In genomic region chr1:171470371-171470871, GRCm38 (mm10) we compare ENCODE assay signal across 8 mouse cellular contexts. TPM values are rescaled to one million over a fixed set of nuclear protein-coding genes. Genes with fewer than 3 reads are reported as not detected.
DNase-seq lines count a peak whose midpoint lies in the region; ATAC-seq and TF ChIP-seq lines count a peak whose summit lies in the region.

No protein-coding gene starts in this region.

- 23% methylated on average over 7 of the region's 7 CpGs for WGBS in kidney, adult 2 months
- WGBS in liver, embryonic 13.5 days (ENCODE audit: insufficient replicate concordance) = 19% methylated on average over 7 of the region's 7 CpGs

- H3K4me1 ChIP-seq in ES-Bruce4 (ENCODE audit: control insufficient read depth, insufficient read depth, low read length) = peaks cover 5% of the 10 kb centered on the region
- no peaks in the 10 kb centered on the region for H3K4me1 ChIP-seq in kidney, adult 2 months (ENCODE audit: control insufficient read depth, insufficient read depth, low read length)
- no peaks in the 10 kb centered on the region for H3K4me1 ChIP-seq in liver, embryonic 13.5 days (replicated peaks)

- no peak for TF ChIP-seq EP300 in ES-Bruce4 (IDR thresholded peaks at IDR 0.05; ENCODE audit: insufficient read depth, low read depth, low read length)

- H3K36me3 ChIP-seq in ES-Bruce4 (ENCODE audit: control insufficient read depth, insufficient read depth, low read length, poor library complexity, severe bottlenecking) = no peaks in the 10 kb centered on the region
- H3K36me3 ChIP-seq in kidney, adult 2 months (ENCODE audit: control insufficient read depth, insufficient read depth, low read length) = no peaks in the 10 kb centered on the region
- H3K36me3 ChIP-seq in liver, embryonic 13.5 days = no peaks in the 10 kb centered on the region

- no peak overlapping the region for H3K4me3 ChIP-seq in ES-Bruce4 (ENCODE audit: low read depth, low read length)
- H3K4me3 ChIP-seq in kidney, adult 2 months (ENCODE audit: insufficient read depth, low read depth, low read length) = no peak overlapping the region
- H3K4me3 ChIP-seq in liver, embryonic 13.5 days (replicated peaks) = no peak overlapping the region

- H3K4me2 ChIP-seq in liver, embryonic 13.5 days = no peak overlapping the region

- TF ChIP-seq CTCF in ES-Bruce4 (IDR thresholded peaks at IDR 0.05; ENCODE audit: low read depth, low read length) = peak; percentile 34
- TF ChIP-seq CTCF in kidney, adult 2 months (conservative IDR thresholded peaks at IDR 0.05; ENCODE audit: insufficient read depth, insufficient read length, low read depth, low read length) = peak; percentile 81

- DNase-seq in adrenal gland, adult (ENCODE audit: inconsistent age in 2 of 2, low spot score in 1 of 2) = peak; percentile 61 to 86
- DNase-seq in adrenal gland, postnatal 4 days (ENCODE audit: low spot score in 2 of 2) = no peak
- DNase-seq in cerebellum, adult 11-12 months = peak; percentile 18
- DNase-seq in gastrocnemius, postnatal 10 days = peak; percentile 63
- peak; percentile 62 for DNase-seq in kidney, adult 2 months
- DNase-seq in liver, embryonic 13.5 days = peak; percentile 11
- peak; percentile 69 to 70 for DNase-seq in right cerebral cortex, adult 2 months (ENCODE audit: low spot score in 2 of 2)

- no peaks in the 10 kb centered on the region for H3K27me3 ChIP-seq in ES-Bruce4 (ENCODE audit: control insufficient read depth, insufficient read depth, low read length, poor library complexity, severe bottlenecking)
- no peaks in the 10 kb centered on the region for H3K27me3 ChIP-seq in kidney, adult 2 months (replicated peaks; ENCODE audit: control insufficient read depth, insufficient read depth, low read length)
- H3K27me3 ChIP-seq in liver, embryonic 13.5 days = no peaks in the 10 kb centered on the region

- no peak for TF ChIP-seq POLR2A in ES-Bruce4 (IDR thresholded peaks at IDR 0.05; ENCODE audit: insufficient read depth, low read length)
- TF ChIP-seq POLR2A in kidney, adult 2 months (IDR thresholded peaks at IDR 0.05; ENCODE audit: low read depth, low read length) = no peak

- H3K9ac ChIP-seq in ES-Bruce4 (ENCODE audit: low read depth, poor library complexity, severe bottlenecking) = peak overlapping the region; percentile 52; the same call in 1 of the 2 replicates
- H3K9ac ChIP-seq in liver, embryonic 13.5 days = no peak overlapping the region

- no peak for ATAC-seq in liver, embryonic 13.5 days (ENCODE audit: low read depth)

- no peaks in the 10 kb centered on the region for H3K9me3 ChIP-seq in ES-Bruce4 (replicated peaks; ENCODE audit: control insufficient read depth, insufficient read depth, low read length, poor library complexity, severe bottlenecking)
- H3K9me3 ChIP-seq in liver, embryonic 13.5 days (replicated peaks) = no peaks in the 10 kb centered on the region

- no peak overlapping the region for H3K27ac ChIP-seq in ES-Bruce4 (ENCODE audit: insufficient read depth, low read length)
- H3K27ac ChIP-seq in kidney, adult 2 months (ENCODE audit: insufficient read depth, low read depth, low read length) = no peak overlapping the region
- no peak overlapping the region for H3K27ac ChIP-seq in liver, embryonic 13.5 days

RNA-seq across cellular contexts. Expression of gene Alyref2, which starts 32.9 kb away (rescaled TPM):
- total RNA-seq in adrenal gland, postnatal 4 days (2021) = 1 to 10 TPM; 8.5 to 9.1 TPM
- polyA plus RNA-seq in ES-Bruce4 (2011; ENCODE audit: insufficient read depth, insufficient read length, low read depth, missing spikeins) = 4.7 and 5.2 TPM in 2 replicates
- 1 to 10 TPM; 2.8 to 3.3 TPM for total RNA-seq in gastrocnemius, postnatal 10 days (2021)
- 3.2 and 3.3 TPM in 2 replicates for polyA plus RNA-seq in kidney, adult 2 months (2012; rRNA removed)
- polyA plus RNA-seq in liver, embryonic 13.5 days (2015; fragmentation: Nextera tagmentation; extraction: Ambion mirVana) = 3.5 and 3.7 TPM in 2 replicates

RNA-seq across cellular contexts. Expression of gene F11r, which starts 33.1 kb away (rescaled TPM):
- 10 to 100 TPM; 43.0 to 47.0 TPM for total RNA-seq in adrenal gland, postnatal 4 days (2021)
- 123 and 146 TPM in 2 replicates for polyA plus RNA-seq in ES-Bruce4 (2011; ENCODE audit: insufficient read depth, insufficient read length, low read depth, missing spikeins)
- total RNA-seq in gastrocnemius, postnatal 10 days (2021) = 10 to 100 TPM; 13.9 to 15.0 TPM
- 88.7 and 106 TPM in 2 replicates for polyA plus RNA-seq in kidney, adult 2 months (2012; rRNA removed)
- 20.6 and 24.3 TPM in 2 replicates for polyA plus RNA-seq in liver, embryonic 13.5 days (2015; fragmentation: Nextera tagmentation; extraction: Ambion mirVana)

RNA-seq across cellular contexts. Expression of gene Tstd1, which starts 51.7 kb away (rescaled TPM):
- total RNA-seq in adrenal gland, postnatal 4 days (2021) = 10 to 100 TPM in 1 of 2 experiments, 1 to 10 TPM in 1; 6.3 to 15.1 TPM
- 9.9 TPM in 2 replicates for polyA plus RNA-seq in ES-Bruce4 (2011; ENCODE audit: insufficient read depth, insufficient read length, low read depth, missing spikeins)
- total RNA-seq in gastrocnemius, postnatal 10 days (2021) = under 1 TPM; 0.82 to 0.90 TPM
- polyA plus RNA-seq in kidney, adult 2 months (2012; rRNA removed) = 77.3 and 79.7 TPM in 2 replicates
- 1.3 and 1.6 TPM in 2 replicates for polyA plus RNA-seq in liver, embryonic 13.5 days (2015; fragmentation: Nextera tagmentation; extraction: Ambion mirVana)

RNA-seq across cellular contexts. Expression of gene Usf1, which starts 59.3 kb away (rescaled TPM):
- 10 to 100 TPM; 81.4 to 84.8 TPM for total RNA-seq in adrenal gland, postnatal 4 days (2021)
- 57.7 and 79.4 TPM in 2 replicates for polyA plus RNA-seq in ES-Bruce4 (2011; ENCODE audit: insufficient read depth, insufficient read length, low read depth, missing spikeins)
- 10 to 100 TPM; 31.5 to 32.4 TPM for total RNA-seq in gastrocnemius, postnatal 10 days (2021)
- 56.8 and 59.0 TPM in 2 replicates for polyA plus RNA-seq in kidney, adult 2 months (2012; rRNA removed)
- 20.9 and 25.3 TPM in 2 replicates for polyA plus RNA-seq in liver, embryonic 13.5 days (2015; fragmentation: Nextera tagmentation; extraction: Ambion mirVana)

Comparison
In these comparisons a context has a peak if more than half of its experiments do, and no peak if none do; other contexts are left out.
1. DNase-seq: peak in adrenal gland, adult (2 of 2), cerebellum, adult 11-12 months (single experiment), gastrocnemius, postnatal 10 days (single experiment), kidney, adult 2 months (single experiment), liver, embryonic 13.5 days (single experiment) and right cerebral cortex, adult 2 months (2 of 2); none in adrenal gland, postnatal 4 days (0 of 2).